Mouse (Mus musculus): ENCODE measurements around the gene Cep128. TPM values are rescaled to one million over a fixed set of nuclear protein-coding genes. Genes with fewer than 3 reads are reported as not detected.
"Not testable (repeated sequence)": the region's sequence is repeated elsewhere in the genome, so short reads cannot be mapped to it uniquely, and the experiment has no call there.

Cep128 gene
- polyA plus RNA-seq, 1 experiment from 2014 or later = 9.0 TPM

DNA sequence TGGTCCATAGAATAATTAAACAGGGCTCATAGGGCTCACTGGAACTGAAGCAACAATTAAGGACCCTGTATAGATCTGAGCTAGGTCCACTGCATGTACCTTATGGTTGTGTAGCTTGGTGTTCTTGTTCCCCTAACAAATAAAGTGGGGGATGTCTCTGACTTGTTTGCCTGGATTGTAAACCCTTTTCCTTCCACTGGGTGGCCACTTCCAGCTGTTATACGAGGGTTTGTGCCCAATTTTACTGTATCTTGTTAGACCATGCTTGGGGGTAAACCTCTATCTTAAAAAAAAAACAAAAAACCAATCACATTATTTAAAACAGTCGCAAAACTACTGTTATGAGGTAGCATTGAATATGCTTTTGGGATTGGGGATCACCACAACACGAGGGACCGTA lies 402.2 kb downstream of the Cep128 start:
- H3K4me1 ChIP-seq = no peaks in the 10 kb centered on the region
- ATAC-seq (ENCODE audit: low FRiP score, low read depth) = no peak
- H3K36me3 ChIP-seq = no peaks in the 10 kb centered on the region
- no peaks in the 10 kb centered on the region for H3K9me3 ChIP-seq
- H3K27ac ChIP-seq = no peak overlapping the region
- 73% methylated on average over 4 of the region's 4 CpGs for WGBS
- H3K4me3 ChIP-seq = no peak overlapping the region
- H3K9ac ChIP-seq = no peak overlapping the region
- no peaks in the 10 kb centered on the region for H3K27me3 ChIP-seq
- no peak overlapping the region for H3K4me2 ChIP-seq (replicated peaks)

DNA sequence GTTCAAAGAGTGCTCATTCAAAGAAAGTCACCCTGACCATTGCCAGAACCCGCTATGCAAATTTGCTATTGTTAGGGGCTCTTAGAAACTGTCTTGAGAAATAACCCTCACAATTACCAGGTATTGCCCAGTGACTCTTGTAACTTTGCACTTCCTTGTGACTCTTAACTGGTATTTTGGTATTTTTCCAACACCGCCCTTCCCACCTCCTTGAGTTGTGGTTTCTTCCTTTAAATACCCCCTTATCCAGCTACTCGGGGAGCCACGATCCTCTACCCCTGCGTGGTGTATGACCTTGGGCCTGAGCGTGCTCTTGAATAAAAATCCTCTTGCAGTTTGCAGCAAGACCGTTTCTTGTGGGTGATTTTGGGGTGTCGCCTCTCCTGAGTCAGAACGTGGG lies 407.8 kb downstream of the Cep128 start:
- H3K36me3 ChIP-seq; H3K4me2 ChIP-seq (replicated peaks); H3K27me3 ChIP-seq; H3K9ac ChIP-seq; H3K9me3 ChIP-seq; H3K4me3 ChIP-seq; H3K4me1 ChIP-seq; ATAC-seq (ENCODE audit: low FRiP score, low read depth); H3K27ac ChIP-seq: not testable (repeated sequence)
- 85% methylated on average over 9 of the region's 9 CpGs for WGBS

DNA sequence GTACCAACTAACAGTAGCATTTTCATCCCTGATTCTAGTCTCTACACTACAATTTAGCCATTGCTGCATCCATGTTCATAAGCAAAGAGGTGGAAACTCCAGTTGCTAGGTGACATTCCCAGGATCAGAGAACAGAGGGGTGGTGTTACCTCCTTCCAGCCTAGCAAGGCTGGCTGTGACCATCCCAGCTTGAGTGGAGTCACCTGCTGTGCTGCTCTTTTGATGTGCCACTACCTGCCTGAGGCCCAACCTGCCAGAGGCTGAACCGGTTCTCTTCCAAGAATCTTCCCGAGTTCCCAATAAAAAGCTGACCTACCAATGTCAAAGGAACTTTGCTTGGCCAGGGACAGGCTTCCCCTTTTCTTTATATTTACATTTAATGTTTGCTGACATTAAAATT lies 408.8 kb downstream of the Cep128 start:
- Histone ChIP-seq H3K9ac (no peak overlapping the region), H3K4me2 (replicated peaks) (no peak overlapping the region), H3K27ac (no peak overlapping the region), H3K9me3 (no peaks in the 10 kb centered on the region), H3K36me3 (no peaks in the 10 kb centered on the region), H3K4me1 (no peaks in the 10 kb centered on the region), H3K27me3 (no peaks in the 10 kb centered on the region), H3K4me3 (no peak overlapping the region)
- ATAC-seq (ENCODE audit: low FRiP score, low read depth) = no peak
- 16% methylated on average over 2 of the region's 2 CpGs for WGBS

DNA sequence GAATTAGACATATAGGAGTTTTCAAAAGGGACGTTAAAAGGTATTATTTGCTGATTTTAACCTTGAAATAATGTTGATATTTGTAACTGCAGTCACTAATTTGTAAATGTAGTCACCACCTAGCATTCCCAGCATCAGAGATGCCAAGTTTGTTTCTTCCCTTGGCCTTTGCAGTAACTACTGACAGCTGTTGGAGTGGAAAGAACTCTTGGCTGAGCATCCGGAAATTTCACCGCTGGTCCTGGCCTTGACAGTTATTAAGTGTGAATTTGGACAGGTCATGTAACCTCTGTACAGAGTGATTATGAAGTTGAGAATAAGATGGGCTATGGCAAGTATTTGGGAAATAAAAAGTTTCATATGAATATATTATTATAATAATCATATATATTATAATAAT lies 413.1 kb downstream of the Cep128 start:
- no peaks in the 10 kb centered on the region for H3K9me3 ChIP-seq
- 86% methylated on average over 3 of the region's 3 CpGs for WGBS
- H3K4me1 ChIP-seq = no peaks in the 10 kb centered on the region
- H3K27me3 ChIP-seq = no peaks in the 10 kb centered on the region
- H3K36me3 ChIP-seq = no peaks in the 10 kb centered on the region
- no peak overlapping the region for H3K4me3 ChIP-seq
- H3K9ac ChIP-seq = no peak overlapping the region
- ATAC-seq (ENCODE audit: low FRiP score, low read depth) = no peak
- no peak overlapping the region for H3K4me2 ChIP-seq (replicated peaks)
- H3K27ac ChIP-seq = no peak overlapping the region

GRCm38 (mm10) chr12:90961386-90962017 lies 422.7 kb downstream of the Cep128 start:
- no peaks in the 10 kb centered on the region for H3K4me1 ChIP-seq
- no peaks in the 10 kb centered on the region for H3K36me3 ChIP-seq
- H3K27ac ChIP-seq = no peak overlapping the region
- ATAC-seq (ENCODE audit: low FRiP score, low read depth) = no peak; the same call in 1 of the 2 replicates
- no peak overlapping the region for H3K4me3 ChIP-seq
- whole genome bisulfite sequencing = 66% methylated on average over 5 of the region's 5 CpGs
- no peak overlapping the region for H3K9ac ChIP-seq
- no peaks in the 10 kb centered on the region for H3K27me3 ChIP-seq
- no peak overlapping the region for H3K4me2 ChIP-seq (replicated peaks)
- H3K9me3 ChIP-seq = no peaks in the 10 kb centered on the region

DNA sequence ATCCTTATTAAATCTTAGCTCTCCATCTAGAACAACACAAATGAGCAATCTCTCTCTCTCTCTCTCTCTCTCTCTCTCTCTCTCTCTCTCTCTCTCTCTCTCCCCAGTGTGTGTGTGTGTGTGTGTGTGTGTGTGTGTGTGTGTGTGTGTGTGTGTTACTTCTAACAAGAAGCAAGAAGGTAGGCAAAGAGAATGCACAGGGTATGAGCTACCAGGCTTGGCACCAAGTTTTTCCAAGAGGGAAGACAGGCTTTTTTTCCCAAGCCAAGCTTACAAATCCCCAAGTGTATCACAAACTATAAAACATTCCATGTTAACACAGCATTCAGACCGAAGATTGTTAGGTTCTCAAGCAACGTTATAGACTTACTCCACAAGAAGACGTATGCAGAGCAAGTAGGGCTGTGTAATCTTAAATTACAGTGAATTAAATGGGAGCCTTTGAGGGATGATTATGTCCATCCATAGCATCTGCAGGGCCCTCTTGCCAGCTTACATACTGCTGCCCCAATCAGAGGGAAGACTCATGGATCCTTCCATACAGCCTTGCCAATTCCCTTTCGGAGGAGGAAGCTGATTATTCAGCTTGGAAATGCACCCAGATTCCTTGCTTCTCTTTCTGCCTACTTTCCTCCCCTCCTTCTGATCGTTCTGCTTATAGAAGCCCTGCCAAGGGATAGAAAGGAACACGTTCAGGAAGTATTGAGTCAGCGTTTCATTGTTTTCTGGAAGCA lies 429.3 kb downstream of the Cep128 start:
- WGBS = 77% methylated on average over 7 of the region's 7 CpGs
- no peak for ATAC-seq (ENCODE audit: low FRiP score, low read depth)
- H3K9me3 ChIP-seq = no peaks in the 10 kb centered on the region
- H3K27ac ChIP-seq = no peak overlapping the region
- H3K36me3 ChIP-seq = no peaks in the 10 kb centered on the region
- H3K4me3 ChIP-seq = no peak overlapping the region
- no peaks in the 10 kb centered on the region for H3K4me1 ChIP-seq
- no peak overlapping the region for H3K9ac ChIP-seq
- no peaks in the 10 kb centered on the region for H3K27me3 ChIP-seq
- H3K4me2 ChIP-seq (replicated peaks) = no peak overlapping the region

Small RNA genes lying within 50 kb of the gene (microRNA-seq; reads per million reads assigned to microRNA genes)
- gene Gm44370 = not detected

Other genes with a start within 250 kb of the Cep128 start
- gene Tshr, start 154 bp upstream of the Cep128 start, polyA plus RNA-seq (2015; fragmentation: Nextera tagmentation; extraction: Ambion mirVana) = 0.34 and 0.67 TPM in 2 replicates
- 47.6 and 50.4 TPM in 2 replicates for gene Gtf2a1, start 206.1 kb upstream of the Cep128 start, polyA plus RNA-seq (2015; fragmentation: Nextera tagmentation; extraction: Ambion mirVana)

All from limb, embryonic 13.5 days (tissue).